Mouse (Mus musculus) erythroid progenitor cell, adult 5-6 weeks (primary cell): ENCODE data around the gene Scgb1c1. TPM values are rescaled to one million over a fixed set of nuclear protein-coding genes. Genes with fewer than 3 reads are reported as not detected.
"Not testable (repeated sequence)": the region's sequence is repeated elsewhere in the genome, so short reads cannot be mapped to it uniquely, and the experiment has no call there.

ENCODE experiments used
- ATAC-seq: replicated peaks from 2 replicates; pipeline ENCODE4 v1.8.0; 2016; ENCODE audit warnings: moderate number of reproducible peaks, mild to moderate bottlenecking, moderate TSS enrichment, inconsistent platforms; ENCODE audit not compliant: poor library complexity, low FRiP score, severe bottlenecking
- total RNA-seq, 2 experiments: library from RNA; stranded (forward) in 1 of 2; stranded (reverse) in 1 of 2; fragments of 150-400 nt in 1 of 2; fragments of 186-747, 209-891 nt in 1 of 2; gene quantifications; 2 replicates each; pipeline versions ENCODE4 v1.2.3 to v1.2.4; 2015 to 2017; ENCODE audit warnings: low replicate concordance in 2 of 2

Gene Scgb1c1
- total RNA-seq, 2 experiments from 2014 or later: not detected

- no peak for ATAC-seq
Observed at GRCm38 (mm10) chr7:140874224-140874623, 28.9 kb downstream of the Scgb1c1 start.

- no peak for ATAC-seq
Observed at GRCm38 (mm10) chr7:140877364-140877763, 32.0 kb downstream of the Scgb1c1 start.

- no peak for ATAC-seq
Observed at GRCm38 (mm10) chr7:140879355-140879754, 34.0 kb downstream of the Scgb1c1 start.

- no peak for ATAC-seq
Observed at GRCm38 (mm10) chr7:140880419-140880818, 35.1 kb downstream of the Scgb1c1 start.

- ATAC-seq: 0 out of 2 replicates have a peak, but pooled peaks have one; percentile 9
Observed at GRCm38 (mm10) chr7:140880865-140881515, 35.6 kb downstream of the Scgb1c1 start.

GRCm38 (mm10) chr7:140881696-140882468, 36.5 kb downstream of the Scgb1c1 start, which contains the start of the genes Psmd13 and Sirt3:
Gene Psmd13 (plus strand): TSS chr7:140881968.
Gene Sirt3 (minus strand): TSS chr7:140882309.
- ATAC-seq: peak; percentile 91

- ATAC-seq: peak; percentile 13; the same call in 1 of the 2 replicates
Observed at GRCm38 (mm10) chr7:140882469-140882803, 37.1 kb downstream of the Scgb1c1 start.

- ATAC-seq: not testable (repeated sequence)
Observed at GRCm38 (mm10) chr7:140890636-140891035, 45.3 kb downstream of the Scgb1c1 start.

- ATAC-seq: no peak
Observed at GRCm38 (mm10) chr7:140894031-140894430, 48.7 kb downstream of the Scgb1c1 start.

- no peak for ATAC-seq
Observed at GRCm38 (mm10) chr7:140894611-140895010, 49.3 kb downstream of the Scgb1c1 start.

Other genes with a start within 250 kb of the Scgb1c1 start
- gene Olfr46, start 244.3 kb upstream of the Scgb1c1 start, total RNA-seq (2015; ENCODE audit: low replicate concordance): not detected in 2 replicates
- gene Olfr46, start 244.3 kb upstream of the Scgb1c1 start, total RNA-seq (2017; ENCODE audit: low replicate concordance): 0.08 and 0.26 TPM in 2 replicates
- not detected in 2 replicates for gene Olfr61, start 216.6 kb upstream of the Scgb1c1 start, total RNA-seq (2015; ENCODE audit: low replicate concordance)
- not detected in 2 replicates for gene Olfr61, start 216.6 kb upstream of the Scgb1c1 start, total RNA-seq (2017; ENCODE audit: low replicate concordance)
- gene Olfr53, start 199.1 kb upstream of the Scgb1c1 start, total RNA-seq (2015; ENCODE audit: low replicate concordance): not detected in 2 replicates
- not detected in 2 replicates for gene Olfr53, start 199.1 kb upstream of the Scgb1c1 start, total RNA-seq (2017; ENCODE audit: low replicate concordance)
- not detected in 2 replicates for gene Olfr539, start 185.6 kb upstream of the Scgb1c1 start, total RNA-seq (2015; ENCODE audit: low replicate concordance)
- not detected in 2 replicates for gene Olfr539, start 185.6 kb upstream of the Scgb1c1 start, total RNA-seq (2017; ENCODE audit: low replicate concordance)
- not detected in 2 replicates for gene Olfr45, start 163.6 kb upstream of the Scgb1c1 start, total RNA-seq (2015; ENCODE audit: low replicate concordance)
- not detected in 2 replicates for gene Olfr45, start 163.6 kb upstream of the Scgb1c1 start, total RNA-seq (2017; ENCODE audit: low replicate concordance)
- not detected in 2 replicates for gene Olfr541, start 148.3 kb upstream of the Scgb1c1 start, total RNA-seq (2015; ENCODE audit: low replicate concordance)
- gene Olfr541, start 148.3 kb upstream of the Scgb1c1 start, total RNA-seq (2017; ENCODE audit: low replicate concordance): not detected in 2 replicates
- not detected in 2 replicates for gene Cyp2e1, start 81.8 kb upstream of the Scgb1c1 start, total RNA-seq (2015; ENCODE audit: low replicate concordance)
- gene Cyp2e1, start 81.8 kb upstream of the Scgb1c1 start, total RNA-seq (2017; ENCODE audit: low replicate concordance): not detected in 2 replicates
- gene Syce1, start 57.7 kb upstream of the Scgb1c1 start, total RNA-seq (2015; ENCODE audit: low replicate concordance): 1.8 TPM in 1 of 2 replicates, not detected in the other
- not detected in 2 replicates for gene Syce1, start 57.7 kb upstream of the Scgb1c1 start, total RNA-seq (2017; ENCODE audit: low replicate concordance)
- 0.36 TPM in 1 of 2 replicates, not detected in the other for gene Zfp941, start 23.4 kb upstream of the Scgb1c1 start, total RNA-seq (2015; ENCODE audit: low replicate concordance)
- gene Zfp941, start 23.4 kb upstream of the Scgb1c1 start, total RNA-seq (2017; ENCODE audit: low replicate concordance): not detected in 2 replicates
- gene Urah, start 10.5 kb upstream of the Scgb1c1 start, total RNA-seq (2015; ENCODE audit: low replicate concordance): not detected in 2 replicates
- gene Urah, start 10.5 kb upstream of the Scgb1c1 start, total RNA-seq (2017; ENCODE audit: low replicate concordance): not detected in 2 replicates
- gene Odf3, start 2.3 kb downstream of the Scgb1c1 start, total RNA-seq (2015; ENCODE audit: low replicate concordance): not detected in 2 replicates
- not detected in 2 replicates for gene Odf3, start 2.3 kb downstream of the Scgb1c1 start, total RNA-seq (2017; ENCODE audit: low replicate concordance)
- not detected in 2 replicates for gene Gm45785, start 10.8 kb downstream of the Scgb1c1 start, total RNA-seq (2015; ENCODE audit: low replicate concordance)
- 2.8 TPM in 1 of 2 replicates, not detected in the other for gene Gm45785, start 10.8 kb downstream of the Scgb1c1 start, total RNA-seq (2017; ENCODE audit: low replicate concordance)
- gene Ric8a, start 11.4 kb downstream of the Scgb1c1 start, total RNA-seq (2015; ENCODE audit: low replicate concordance): 19.1 and 49.5 TPM in 2 replicates
- 12.1 and 22.2 TPM in 2 replicates for gene Ric8a, start 11.4 kb downstream of the Scgb1c1 start, total RNA-seq (2017; ENCODE audit: low replicate concordance)
- 7.6 and 9.2 TPM in 2 replicates for gene Bet1l, start 12.0 kb downstream of the Scgb1c1 start, total RNA-seq (2015; ENCODE audit: low replicate concordance)
- gene Bet1l, start 12.0 kb downstream of the Scgb1c1 start, total RNA-seq (2017; ENCODE audit: low replicate concordance): 9.0 and 9.4 TPM in 2 replicates
- 74.2 and 90.1 TPM in 2 replicates for gene Psmd13, start 36.4 kb downstream of the Scgb1c1 start, total RNA-seq (2015; ENCODE audit: low replicate concordance)
- 136 and 162 TPM in 2 replicates for gene Psmd13, start 36.4 kb downstream of the Scgb1c1 start, total RNA-seq (2017; ENCODE audit: low replicate concordance)
- gene Sirt3, start 36.8 kb downstream of the Scgb1c1 start, total RNA-seq (2015; ENCODE audit: low replicate concordance): 14.4 and 16.3 TPM in 2 replicates
- gene Sirt3, start 36.8 kb downstream of the Scgb1c1 start, total RNA-seq (2017; ENCODE audit: low replicate concordance): 6.5 and 13.5 TPM in 2 replicates
- not detected in 2 replicates for gene Cox8b, start 54.9 kb downstream of the Scgb1c1 start, total RNA-seq (2015; ENCODE audit: low replicate concordance)
- not detected in 2 replicates for gene Cox8b, start 54.9 kb downstream of the Scgb1c1 start, total RNA-seq (2017; ENCODE audit: low replicate concordance)
- gene Nlrp6, start 75.4 kb downstream of the Scgb1c1 start, total RNA-seq (2015; ENCODE audit: low replicate concordance): not detected in 2 replicates
- gene Nlrp6, start 75.4 kb downstream of the Scgb1c1 start, total RNA-seq (2017; ENCODE audit: low replicate concordance): not detected in 2 replicates
- 0.72 TPM in 1 of 2 replicates, not detected in the other for gene Pgghg, start 95.8 kb downstream of the Scgb1c1 start, total RNA-seq (2015; ENCODE audit: low replicate concordance)
- 0.90 and 1.3 TPM in 2 replicates for gene Pgghg, start 95.8 kb downstream of the Scgb1c1 start, total RNA-seq (2017; ENCODE audit: low replicate concordance)
- not detected in 2 replicates for gene Ifitm5, start 104.7 kb downstream of the Scgb1c1 start, total RNA-seq (2015; ENCODE audit: low replicate concordance)
- not detected in 2 replicates for gene Ifitm5, start 104.7 kb downstream of the Scgb1c1 start, total RNA-seq (2017; ENCODE audit: low replicate concordance)
- not detected in 2 replicates for gene Gm45717, start 110.4 kb downstream of the Scgb1c1 start, total RNA-seq (2015; ENCODE audit: low replicate concordance)
- not detected in 2 replicates for gene Gm45717, start 110.4 kb downstream of the Scgb1c1 start, total RNA-seq (2017; ENCODE audit: low replicate concordance)
- gene Ifitm2, start 110.4 kb downstream of the Scgb1c1 start, total RNA-seq (2015; ENCODE audit: low replicate concordance): 61.6 and 73.4 TPM in 2 replicates
- 14.5 and 51.7 TPM in 2 replicates for gene Ifitm2, start 110.4 kb downstream of the Scgb1c1 start, total RNA-seq (2017; ENCODE audit: low replicate concordance)
- 31.0 TPM in 1 of 2 replicates, not detected in the other for gene Ifitm1, start 121.7 kb downstream of the Scgb1c1 start, total RNA-seq (2015; ENCODE audit: low replicate concordance)
- 0.90 and 20.6 TPM in 2 replicates for gene Ifitm1, start 121.7 kb downstream of the Scgb1c1 start, total RNA-seq (2017; ENCODE audit: low replicate concordance)
- gene Ifitm3, start 165.2 kb downstream of the Scgb1c1 start, total RNA-seq (2015; ENCODE audit: low replicate concordance): 156 and 271 TPM in 2 replicates
- gene Ifitm3, start 165.2 kb downstream of the Scgb1c1 start, total RNA-seq (2017; ENCODE audit: low replicate concordance): 73.5 and 106 TPM in 2 replicates
- 172 and 212 TPM in 2 replicates for gene Ifitm6, start 172.4 kb downstream of the Scgb1c1 start, total RNA-seq (2015; ENCODE audit: low replicate concordance)
- gene Ifitm6, start 172.4 kb downstream of the Scgb1c1 start, total RNA-seq (2017; ENCODE audit: low replicate concordance): 65.6 and 95.9 TPM in 2 replicates
- not detected in 2 replicates for gene Gm17387, start 183.6 kb downstream of the Scgb1c1 start, total RNA-seq (2015; ENCODE audit: low replicate concordance)
- not detected in 2 replicates for gene Gm17387, start 183.6 kb downstream of the Scgb1c1 start, total RNA-seq (2017; ENCODE audit: low replicate concordance)
- gene B4galnt4, start 215.6 kb downstream of the Scgb1c1 start, total RNA-seq (2015; ENCODE audit: low replicate concordance): not detected in 2 replicates
- 0.26 TPM in 1 of 2 replicates, not detected in the other for gene B4galnt4, start 215.6 kb downstream of the Scgb1c1 start, total RNA-seq (2017; ENCODE audit: low replicate concordance)
- 4.3 TPM in 1 of 2 replicates, not detected in the other for gene Pkp3, start 232.7 kb downstream of the Scgb1c1 start, total RNA-seq (2015; ENCODE audit: low replicate concordance)
- gene Pkp3, start 232.7 kb downstream of the Scgb1c1 start, total RNA-seq (2017; ENCODE audit: low replicate concordance): 0.91 and 1.3 TPM in 2 replicates